Mouse (Mus musculus) heart, embryonic 10.5 days (tissue): ENCODE data around the gene 1810055G02Rik. TPM values are rescaled to one million over a fixed set of nuclear protein-coding genes. Genes with fewer than 3 reads are reported as not detected.

Source experiments
- DNase-seq: peaks from one replicate; pipeline ENCODE4 v3.0.0-alpha.2; 2017; ENCODE audit warnings: low spot score
- H3K27ac ChIP-seq: fragments of 300-500 bp; sonication (generic); 2 replicates; pipeline ENCODE4 v1.5.1; 2016; ENCODE audit warnings: mild to moderate bottlenecking
- H3K27me3 ChIP-seq: fragments of 300-500 bp; sonication (generic); 2 replicates; pipeline ENCODE4 v1.6.1; 2016; ENCODE audit warnings: mild to moderate bottlenecking; ENCODE audit not compliant: poor library complexity, insufficient read depth, severe bottlenecking
- H3K36me3 ChIP-seq: fragments of 300-500 bp; sonication (generic); 2 replicates; pipeline ENCODE4 v1.6.1; 2016; ENCODE audit warnings: mild to moderate bottlenecking, moderate library complexity
- H3K4me1 ChIP-seq: fragments of 300-500 bp; sonication (generic); 2 replicates; pipeline ENCODE4 v1.6.1; 2016; ENCODE audit warnings: mild to moderate bottlenecking
- H3K4me3 ChIP-seq: fragments of 300-500 bp; sonication (generic); 2 replicates; pipeline ENCODE4 v1.5.1; 2016; ENCODE audit warnings: mild to moderate bottlenecking, moderate library complexity
- H3K9me3 ChIP-seq: fragments of 300-500 bp; sonication (generic); 2 replicates; pipeline ENCODE4 v1.6.1; 2016; ENCODE audit warnings: mild to moderate bottlenecking, moderate library complexity
- WGBS: fragments of 180-500 bp; shearing (Covaris S2); methylation state at CpG from one replicate; pipeline ENCODE4 v1.1.7; 2016; 5-methylcytosine and 5-hydroxymethylcytosine counted together
- polyA plus RNA-seq: library from polyadenylated mRNA; unstranded; fragments of >200 nt; fragmentation: Nextera tagmentation; extraction: Ambion mirVana; gene quantifications from 2 replicates; pipeline ENCODE4 v1.2.1, GENCODE M21; 2016

1810055G02Rik gene
- polyA plus RNA-seq, 1 experiment from 2014 or later: 38.8 TPM

DNA sequence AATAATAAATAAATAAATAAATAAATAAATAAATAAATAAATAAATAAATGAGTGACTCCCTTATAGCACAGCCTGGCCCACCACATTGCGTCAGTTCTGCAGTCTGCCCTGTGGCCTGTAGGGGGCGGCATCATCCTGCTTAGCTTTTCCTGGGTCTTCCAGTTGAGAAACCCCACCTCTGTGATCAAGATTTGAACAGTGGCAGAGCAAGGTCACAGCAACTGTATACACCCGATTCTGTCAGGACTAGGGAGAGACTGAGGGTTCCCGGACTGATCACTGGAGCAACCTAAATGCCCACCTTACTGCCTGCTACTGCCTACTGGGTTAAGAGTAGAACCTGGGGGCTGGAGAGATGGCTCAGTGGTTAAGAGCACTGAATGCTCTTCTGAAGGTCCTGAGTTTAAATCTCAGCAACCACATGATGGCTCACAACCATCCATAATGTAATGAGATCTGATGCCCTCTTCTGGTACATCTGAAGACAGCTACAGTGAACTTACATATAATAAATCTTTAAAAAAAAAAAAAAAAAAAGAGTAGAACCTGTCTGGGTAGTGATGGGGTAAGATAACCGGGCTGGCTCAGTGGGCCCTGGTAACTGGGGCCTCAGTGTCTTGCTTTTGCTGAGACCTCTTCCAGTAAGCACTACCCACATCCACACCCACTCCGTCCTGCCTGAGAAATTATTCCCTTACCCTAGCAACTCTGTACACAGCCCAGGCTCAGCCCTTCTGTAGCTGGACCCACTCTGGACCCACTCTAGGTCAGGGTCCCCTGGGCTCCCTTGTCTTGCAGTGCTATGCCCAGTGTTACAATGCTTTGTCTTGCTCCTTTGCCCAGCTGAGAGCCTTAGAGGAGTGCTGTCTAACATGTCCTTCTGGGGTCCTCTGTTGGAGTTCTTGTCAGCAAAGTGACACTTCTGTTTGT, 8.3 kb upstream of the 1810055G02Rik start:
- no peak overlapping the region for H3K4me3 ChIP-seq
- no peaks in the 10 kb centered on the region for H3K36me3 ChIP-seq
- no peak overlapping the region for H3K27ac ChIP-seq
- H3K4me1 ChIP-seq: no peaks in the 10 kb centered on the region
- 37% methylated on average over 6 of the region's 6 CpGs for WGBS
- DNase-seq: peak; percentile 84
- H3K27me3 ChIP-seq: peaks cover 5% of the 10 kb centered on the region; the same call in 1 of the 2 replicates
- H3K9me3 ChIP-seq: no peaks in the 10 kb centered on the region

DNA sequence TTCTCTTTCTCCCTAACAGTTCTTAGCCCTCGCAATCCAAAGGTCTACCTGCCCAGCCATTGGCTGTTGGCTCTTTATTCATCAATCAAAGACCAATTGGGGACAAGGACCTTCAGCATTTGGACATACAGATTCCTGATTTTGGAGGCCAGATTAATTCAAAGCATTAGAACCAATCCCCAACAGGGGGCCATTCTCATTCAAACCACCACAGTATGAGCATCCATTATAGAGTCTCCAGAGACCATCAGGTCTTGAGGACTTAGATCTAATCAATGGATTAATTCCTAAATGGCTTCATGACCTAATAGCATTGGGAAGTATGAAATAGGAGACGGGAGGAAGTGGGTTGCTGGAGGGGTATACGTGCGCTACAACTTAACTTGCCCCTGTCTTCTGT, 5.6 kb upstream of the 1810055G02Rik start:
- peaks cover 5% of the 10 kb centered on the region; the same call in 1 of the 2 replicates for H3K27me3 ChIP-seq
- DNase-seq: no peak

DNA sequence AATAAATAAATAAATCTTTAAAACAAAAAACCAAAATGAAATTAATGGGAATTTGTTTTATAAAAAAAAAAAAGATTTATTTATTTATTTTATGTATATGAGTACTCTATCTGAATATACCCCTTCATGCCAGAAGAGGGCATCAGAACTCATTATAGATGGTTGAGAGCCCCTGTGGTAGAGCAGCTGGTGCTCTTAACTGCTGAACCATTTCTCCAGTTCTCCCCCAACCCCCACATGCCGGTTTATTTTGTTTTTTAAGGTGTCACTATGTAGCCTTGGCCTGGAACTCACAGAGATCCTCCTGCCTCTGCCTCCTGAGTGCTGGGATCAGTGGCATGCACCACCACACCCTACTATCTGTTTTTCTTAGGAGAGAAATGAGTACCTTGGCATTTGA, 1.8 kb upstream of the 1810055G02Rik start:
- H3K4me1 ChIP-seq: peaks cover 16% of the 10 kb centered on the region
- no peaks in the 10 kb centered on the region for H3K9me3 ChIP-seq
- WGBS: 38% methylated on average over 1 of the region's 1 CpGs
- H3K36me3 ChIP-seq: peaks cover under 1% of the 10 kb centered on the region; the same call in 1 of the 2 replicates
- no peaks in the 10 kb centered on the region for H3K27me3 ChIP-seq
- DNase-seq: no peak
- H3K4me3 ChIP-seq: no peak overlapping the region
- H3K27ac ChIP-seq: no peak overlapping the region

More for the DNA sequence above, 5.6 kb upstream of the 1810055G02Rik start:
- H3K9me3 ChIP-seq: no peaks in the 10 kb centered on the region
- H3K36me3 ChIP-seq: no peaks in the 10 kb centered on the region
- H3K4me1 ChIP-seq: peaks cover 2% of the 10 kb centered on the region; the same call in 1 of the 2 replicates
- H3K4me3 ChIP-seq: no peak overlapping the region
- no peak overlapping the region for H3K27ac ChIP-seq
- 86% methylated on average over 4 of the region's 4 CpGs for WGBS

DNA sequence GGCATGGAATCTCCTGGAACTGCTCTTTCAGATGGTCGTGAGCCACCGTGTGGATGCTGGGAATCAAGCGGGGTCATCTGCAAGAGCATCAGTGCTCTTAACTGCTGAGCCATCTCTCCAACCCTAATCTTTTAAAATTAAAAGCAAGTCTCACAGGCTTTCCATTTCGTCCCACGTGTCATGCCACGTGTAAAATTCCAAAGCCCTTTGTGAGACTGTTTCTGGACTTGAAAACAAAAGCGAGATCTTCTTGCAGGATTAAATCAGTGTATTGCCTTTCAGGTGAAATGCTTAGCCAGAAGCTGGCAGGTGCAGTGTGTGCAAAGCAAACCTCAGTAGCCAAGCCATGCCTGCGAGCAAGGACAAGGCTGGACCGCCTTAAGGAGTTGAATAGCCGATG, 540 bp upstream of the 1810055G02Rik start:
- H3K27ac ChIP-seq: peak overlapping the region; percentile 91
- H3K4me3 ChIP-seq: peak overlapping the region; percentile 88
- no peaks in the 10 kb centered on the region for H3K27me3 ChIP-seq
- H3K36me3 ChIP-seq: peaks cover 6% of the 10 kb centered on the region
- peaks cover 16% of the 10 kb centered on the region for H3K4me1 ChIP-seq
- 37% methylated on average over 10 of the region's 10 CpGs for WGBS
- no peak for DNase-seq
- no peaks in the 10 kb centered on the region for H3K9me3 ChIP-seq

DNA sequence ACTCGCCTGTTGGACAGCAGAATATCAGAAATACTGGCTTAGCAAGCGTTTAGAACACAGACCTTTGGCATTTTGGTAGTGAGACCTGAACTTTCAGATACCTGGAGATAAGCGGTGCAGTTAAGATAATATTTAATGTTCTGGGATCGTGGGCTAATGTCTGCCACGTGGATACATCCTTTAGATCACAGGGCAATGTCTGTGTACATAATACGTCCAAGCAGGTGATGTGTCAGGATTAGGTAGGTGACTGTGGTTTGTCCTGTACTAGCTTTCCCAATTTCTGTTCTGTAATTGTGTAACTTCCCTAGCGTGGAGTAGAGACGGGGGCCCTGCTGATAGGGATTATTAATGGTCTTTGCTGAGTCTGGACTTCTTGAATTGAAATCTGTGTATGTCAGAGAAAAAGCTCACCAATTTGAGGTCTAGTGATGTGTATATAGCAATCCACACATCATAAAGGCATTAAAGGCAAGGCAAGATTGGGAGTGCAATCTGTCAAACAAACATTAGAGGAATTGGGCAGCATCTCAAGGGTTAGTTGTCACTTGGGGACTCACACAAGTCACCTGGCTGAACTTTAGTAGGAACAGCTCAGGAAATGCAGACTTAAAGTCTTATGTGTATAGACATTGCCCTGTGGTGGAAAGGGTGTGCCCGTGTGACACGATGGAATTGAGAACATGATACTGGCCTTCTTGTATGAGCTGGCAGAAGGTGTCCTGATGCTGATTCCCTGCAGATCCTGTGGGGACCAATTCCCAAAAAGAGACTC, 1.1 kb downstream of the 1810055G02Rik start:
- Histone ChIP-seq H3K27ac (peak overlapping the region; percentile 91; the same call in 1 of the 2 replicates), H3K27me3 (no peaks in the 10 kb centered on the region), H3K9me3 (no peaks in the 10 kb centered on the region), H3K4me3 (peak overlapping the region; percentile 88), H3K36me3 (peaks cover 6% of the 10 kb centered on the region), H3K4me1 (peaks cover 16% of the 10 kb centered on the region)
- 49% methylated on average over 10 of the region's 10 CpGs for WGBS
- DNase-seq: no peak

DNA sequence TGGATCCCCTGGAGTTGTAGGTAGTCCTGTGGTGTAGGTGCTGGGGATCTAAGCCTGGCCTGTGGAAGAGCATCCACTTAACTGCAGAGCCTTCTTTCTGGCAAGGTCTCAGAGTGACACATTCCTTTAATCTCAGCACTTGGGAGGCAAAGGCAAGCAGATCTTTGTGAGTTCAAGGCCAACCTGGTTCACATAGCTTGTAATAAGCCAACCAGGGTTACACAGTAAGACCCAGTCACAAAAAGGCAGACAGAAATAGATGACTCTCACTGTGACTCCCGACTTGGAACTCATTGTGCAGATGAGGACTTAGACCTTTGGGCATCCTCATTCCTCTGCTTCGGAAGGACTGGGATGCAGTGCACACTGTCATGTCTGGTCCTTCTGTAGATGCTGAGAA, 2.3 kb downstream of the 1810055G02Rik start:
- Histone ChIP-seq H3K27ac (no peak overlapping the region), H3K27me3 (no peaks in the 10 kb centered on the region), H3K36me3 (peaks cover 17% of the 10 kb centered on the region)

DNA sequence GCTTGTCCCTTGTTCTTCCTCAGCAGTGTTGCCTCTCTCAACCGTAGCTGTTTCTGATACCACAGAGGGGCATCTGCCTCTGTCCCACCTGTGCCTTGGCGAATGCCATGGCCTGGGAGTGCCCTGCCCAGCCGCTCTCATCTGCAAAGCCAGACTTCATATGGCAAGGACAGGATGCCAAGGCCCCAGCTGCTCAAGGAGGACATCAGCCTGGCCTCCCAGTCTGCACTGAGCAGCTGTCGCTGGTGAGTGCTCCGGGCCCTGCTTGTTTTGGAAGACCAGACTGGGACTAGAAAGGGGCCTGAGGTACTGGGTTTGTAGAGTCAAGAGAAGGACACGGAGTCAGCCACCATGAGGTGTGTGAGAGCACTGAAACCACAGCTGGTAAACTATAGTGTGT, 6.3 kb downstream of the 1810055G02Rik start:
- 87% methylated on average over 6 of the region's 6 CpGs for WGBS
- Histone ChIP-seq H3K27me3 (no peaks in the 10 kb centered on the region), H3K4me1 (peaks cover 13% of the 10 kb centered on the region), H3K36me3 (peaks cover 48% of the 10 kb centered on the region), H3K27ac (no peak overlapping the region), H3K9me3 (no peaks in the 10 kb centered on the region), H3K4me3 (no peak overlapping the region)
- no peak for DNase-seq

More for the DNA sequence above, 2.3 kb downstream of the 1810055G02Rik start:
- Histone ChIP-seq H3K9me3 (no peaks in the 10 kb centered on the region), H3K4me1 (peaks cover 16% of the 10 kb centered on the region), H3K4me3 (no peak overlapping the region)
- no peak for DNase-seq
- 87% methylated on average over 2 of the region's 2 CpGs for WGBS

DNA sequence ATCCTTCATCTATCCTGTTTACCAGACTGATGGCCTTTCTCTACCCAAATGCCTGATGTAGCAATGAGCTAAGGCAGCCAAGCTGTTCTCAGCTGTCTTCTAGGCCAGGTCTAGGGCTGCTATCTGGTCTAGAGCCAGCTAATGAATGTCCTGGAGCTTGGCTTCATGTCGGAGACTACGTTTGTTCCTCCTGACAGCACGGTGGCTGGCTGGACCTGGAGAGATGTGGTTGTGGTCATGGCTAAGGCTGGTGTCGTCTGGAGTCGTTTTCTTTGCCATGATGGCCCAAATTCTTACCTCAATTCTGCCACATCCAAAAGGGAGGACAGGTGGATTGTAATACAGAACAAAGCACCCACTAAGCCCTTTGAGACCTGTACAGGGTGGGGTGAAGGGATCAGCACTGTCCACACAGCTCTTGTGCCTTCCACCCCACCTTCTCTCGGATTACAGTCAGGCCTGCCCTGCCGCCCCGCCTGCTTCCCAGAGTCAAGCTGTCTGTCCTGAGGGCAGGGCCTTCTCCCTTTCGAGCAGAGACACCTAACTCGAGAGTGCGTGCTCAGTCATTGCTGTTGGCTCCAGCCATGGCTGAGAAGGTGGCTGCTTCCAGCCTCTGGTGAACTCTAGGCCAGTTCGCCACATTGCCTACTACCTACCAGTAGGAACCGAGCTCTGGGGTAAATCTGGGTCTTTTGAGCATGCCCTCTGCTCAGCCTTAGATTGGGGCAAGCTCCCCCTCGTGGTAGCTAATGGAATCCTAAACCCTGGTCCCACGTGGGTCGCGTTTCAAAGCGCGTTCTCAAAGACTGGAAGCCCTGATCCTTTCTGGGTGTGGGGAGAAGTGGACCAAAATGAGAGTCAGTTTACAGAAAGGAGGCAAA, 10.6 kb downstream of the 1810055G02Rik start:
- peak overlapping the region; percentile 63 for H3K4me3 ChIP-seq
- peak overlapping the region; percentile 84 for H3K27ac ChIP-seq
- H3K4me1 ChIP-seq: peaks cover 20% of the 10 kb centered on the region
- DNase-seq: peak; percentile 85
- H3K27me3 ChIP-seq: no peaks in the 10 kb centered on the region
- H3K9me3 ChIP-seq: no peaks in the 10 kb centered on the region
- peaks cover 41% of the 10 kb centered on the region for H3K36me3 ChIP-seq
- WGBS: 39% methylated on average over 19 of the region's 19 CpGs

DNA sequence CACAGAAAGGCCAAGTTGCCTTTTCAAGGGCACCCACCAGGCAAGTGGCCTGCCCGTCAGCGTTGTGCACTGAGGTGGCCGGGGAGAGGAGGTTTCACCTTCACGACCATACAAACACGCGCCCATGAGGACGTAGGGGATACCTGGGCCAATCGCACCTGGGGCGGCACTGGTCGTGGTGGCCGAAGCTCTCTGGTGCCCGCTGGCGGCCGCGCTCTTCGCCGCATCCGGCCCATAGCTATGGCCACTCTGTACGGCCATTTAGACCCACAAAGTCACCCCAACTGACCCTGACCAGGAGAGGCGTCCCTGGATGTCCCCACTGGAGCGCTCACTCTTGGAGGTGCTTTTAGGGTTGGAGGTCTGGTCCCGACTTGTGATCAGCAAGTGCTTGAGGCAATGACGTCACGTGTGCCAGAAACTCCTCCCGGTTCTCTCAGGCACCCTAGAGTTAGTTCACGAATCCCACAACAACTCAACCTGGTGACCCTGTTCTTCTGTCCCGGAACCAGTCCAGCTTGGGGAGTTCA, 11.3 kb downstream of the 1810055G02Rik start:
- 1% methylated on average over 27 of the region's 27 CpGs for WGBS
- Histone ChIP-seq H3K36me3 (peaks cover 39% of the 10 kb centered on the region), H3K4me1 (peaks cover 20% of the 10 kb centered on the region), H3K27ac (peak overlapping the region; percentile 84), H3K4me3 (peak overlapping the region; percentile 63), H3K27me3 (no peaks in the 10 kb centered on the region), H3K9me3 (no peaks in the 10 kb centered on the region)
- DNase-seq: peak; percentile 87

DNA sequence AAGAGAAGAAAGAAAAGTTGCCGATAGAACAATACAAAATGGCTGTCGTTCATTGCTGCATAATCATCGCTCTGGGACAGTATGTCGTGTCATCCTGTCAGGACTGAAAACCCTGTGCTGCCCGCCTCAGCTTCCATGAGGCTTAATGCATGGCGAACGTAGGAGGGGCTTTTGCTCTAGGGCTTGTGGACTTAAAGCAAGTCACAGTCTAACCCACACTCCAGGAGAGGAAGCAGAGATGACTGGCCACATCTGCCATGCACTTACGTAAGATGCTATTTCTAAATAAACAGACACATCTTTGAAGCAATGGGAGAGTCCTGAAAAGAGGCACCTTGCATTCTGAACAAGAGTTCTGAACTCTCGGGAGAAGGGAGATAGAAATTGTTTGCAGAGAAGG, 15.1 kb downstream of the 1810055G02Rik start:
- Histone ChIP-seq H3K4me1 (peaks cover 20% of the 10 kb centered on the region), H3K9me3 (no peaks in the 10 kb centered on the region), H3K27ac (no peak overlapping the region), H3K27me3 (no peaks in the 10 kb centered on the region), H3K4me3 (no peak overlapping the region), H3K36me3 (0 out of 2 replicates have a peak, but pooled peaks cover 3% of the 10 kb centered on the region)
- no peak for DNase-seq
- 94% methylated on average over 9 of the region's 9 CpGs for WGBS

DNA sequence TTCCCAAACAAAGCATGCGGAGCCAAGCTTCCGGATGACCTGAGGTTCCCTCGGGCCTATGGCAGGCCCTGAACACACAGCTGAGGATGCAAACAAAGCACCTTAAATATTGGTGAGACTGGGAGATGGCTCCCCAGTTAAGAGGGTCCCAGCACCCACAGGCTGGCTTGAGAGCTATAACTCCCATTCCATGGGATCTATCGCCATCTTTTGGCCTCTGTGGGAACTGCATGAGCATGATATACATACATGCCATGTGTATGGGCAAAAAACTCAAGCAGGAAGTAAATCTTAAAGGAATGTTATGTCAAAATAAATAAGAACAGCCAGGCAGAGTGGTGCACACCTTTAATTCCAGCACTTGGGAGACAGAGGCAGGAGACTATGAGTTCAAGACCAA, 15.8 kb downstream of the 1810055G02Rik start:
- Histone ChIP-seq H3K36me3 (no peaks in the 10 kb centered on the region), H3K9me3 (no peaks in the 10 kb centered on the region), H3K4me1 (peaks cover 14% of the 10 kb centered on the region), H3K27me3 (no peaks in the 10 kb centered on the region), H3K4me3 (no peak overlapping the region), H3K27ac (no peak overlapping the region)
- 76% methylated on average over 4 of the region's 4 CpGs for WGBS
- no peak for DNase-seq

DNA sequence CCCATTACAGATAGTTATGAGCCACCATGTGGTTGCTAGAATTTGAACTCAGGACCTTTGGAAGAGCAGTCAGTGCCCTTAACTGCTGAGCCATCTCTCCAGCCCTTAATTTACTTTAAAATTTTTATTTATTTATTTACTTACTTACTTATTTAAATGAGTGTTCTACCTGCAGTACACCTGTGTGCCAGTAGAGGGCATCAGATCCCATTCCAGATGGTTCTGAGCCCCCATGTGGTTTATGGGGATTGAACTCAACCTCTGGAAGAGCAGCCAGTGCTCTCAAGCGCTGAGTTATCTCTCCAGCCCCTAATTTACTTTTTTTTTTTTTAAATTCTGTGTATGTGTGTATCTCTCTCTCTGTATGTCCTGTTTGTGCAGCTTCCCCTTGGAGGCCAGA, 16.7 kb downstream of the 1810055G02Rik start:
- Histone ChIP-seq H3K4me3 (no peak overlapping the region), H3K27me3 (no peaks in the 10 kb centered on the region), H3K9me3 (no peaks in the 10 kb centered on the region), H3K36me3 (no peaks in the 10 kb centered on the region), H3K27ac (no peak overlapping the region), H3K4me1 (peaks cover 5% of the 10 kb centered on the region)
- 32% methylated on average over 1 of the region's 1 CpGs for WGBS
- no peak for DNase-seq
